Mouse (Mus musculus) megakaryocyte, embryonic 14.5 days (primary cell): ENCODE measurements around the gene Jakmip3. TPM values are rescaled to one million over a fixed set of nuclear protein-coding genes. Genes with fewer than 3 reads are reported as not detected.

Experiments
- H3K27me3 ChIP-seq: replicated peaks from 2 replicates; pipeline ENCODE3; 2012; ENCODE audit warnings: inconsistent platforms
- H3K36me3 ChIP-seq: replicated peaks from 2 replicates; pipeline ENCODE3; 2012; ENCODE audit warnings: low read length, inconsistent platforms, mixed read lengths
- H3K4me1 ChIP-seq: 2 replicates; pipeline ENCODE4 v1.6.1; 2012; ENCODE audit warnings: inconsistent platforms
- H3K4me3 ChIP-seq: replicated peaks from 2 replicates; pipeline ENCODE3; 2012; ENCODE audit warnings: moderate library complexity, mild to moderate bottlenecking, inconsistent platforms
- H3K9me3 ChIP-seq: 2 replicates; pipeline ENCODE4 v1.6.1; 2012; ENCODE audit warnings: inconsistent platforms
- FLI1 ChIP-seq: IDR thresholded peaks from 2 replicates; pipeline ENCODE4 v1.6.1; 2012; ENCODE audit warnings: low read length, inconsistent platforms, mixed read lengths
- GATA1 ChIP-seq: IDR thresholded peaks from 3 replicates; pipeline ENCODE4 v1.6.1; 2012; ENCODE audit warnings: mixed read lengths, low read length, inconsistent platforms, borderline replicate concordance
- polyA plus RNA-seq: library from polyadenylated mRNA; stranded (reverse); fragments of >175 nt; gene quantifications from 2 replicates; pipeline ENCODE4 v1.2.3, GENCODE M21; 2012; ENCODE audit warnings: low replicate concordance; ENCODE audit not compliant: insufficient read depth

Gene Jakmip3
- polyA plus RNA-seq, 1 experiment: not detected

DNA sequence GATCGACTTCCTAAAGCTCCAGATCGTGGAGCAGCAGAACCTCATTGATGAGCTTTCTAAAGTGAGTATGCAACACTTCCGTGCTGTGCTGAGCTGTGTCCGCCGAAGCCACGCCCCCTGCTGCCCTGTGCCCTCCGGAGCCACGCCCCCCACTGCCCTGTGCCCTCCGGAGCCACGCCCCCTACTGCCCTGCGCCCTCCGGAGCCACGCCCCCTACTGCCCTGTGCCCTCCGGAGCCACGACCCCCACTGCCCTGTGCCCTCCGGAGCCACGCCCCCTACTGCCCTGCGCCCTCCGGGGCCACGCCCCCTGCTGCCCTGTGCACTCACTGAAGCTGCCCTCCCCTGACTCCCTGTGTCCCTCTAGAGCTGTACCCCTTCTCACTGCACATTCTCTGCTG, 80.4 kb downstream of the Jakmip3 start:
- Histone ChIP-seq H3K9me3 (no peaks in the 10 kb centered on the region), H3K36me3 (no peaks in the 10 kb centered on the region), H3K4me1 (peaks cover 9% of the 10 kb centered on the region; the same call in 1 of the 2 replicates), H3K4me3 (peak overlapping the region; percentile 82), H3K27me3 (peaks cover 81% of the 10 kb centered on the region)
- TF ChIP-seq GATA1: no peak
- TF ChIP-seq FLI1: no peak

DNA sequence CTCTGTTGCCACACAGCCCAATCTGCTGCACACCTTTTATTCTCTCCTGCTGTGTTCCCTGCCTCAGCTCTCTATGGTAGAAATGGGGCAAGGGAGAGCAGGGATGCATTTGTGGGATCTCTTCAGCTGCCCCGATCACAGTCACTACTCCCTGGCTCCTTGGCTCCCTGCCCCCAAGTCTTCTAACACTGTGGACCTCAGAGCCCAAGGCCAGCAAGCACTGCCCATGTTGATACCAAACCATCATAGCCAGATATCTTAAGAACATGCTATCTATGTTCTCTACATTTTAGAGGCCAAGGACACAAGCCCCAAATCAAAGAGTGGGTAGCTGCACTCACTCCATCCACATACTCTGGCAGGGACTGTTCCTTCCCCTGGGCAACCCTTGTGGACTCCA, 80.8 kb downstream of the Jakmip3 start:
- Histone ChIP-seq H3K9me3 (no peaks in the 10 kb centered on the region), H3K4me1 (peaks cover 9% of the 10 kb centered on the region; the same call in 1 of the 2 replicates), H3K36me3 (no peaks in the 10 kb centered on the region), H3K4me3 (peak overlapping the region; percentile 82), H3K27me3 (peaks cover 81% of the 10 kb centered on the region)
- TF ChIP-seq FLI1: no peak

DNA sequence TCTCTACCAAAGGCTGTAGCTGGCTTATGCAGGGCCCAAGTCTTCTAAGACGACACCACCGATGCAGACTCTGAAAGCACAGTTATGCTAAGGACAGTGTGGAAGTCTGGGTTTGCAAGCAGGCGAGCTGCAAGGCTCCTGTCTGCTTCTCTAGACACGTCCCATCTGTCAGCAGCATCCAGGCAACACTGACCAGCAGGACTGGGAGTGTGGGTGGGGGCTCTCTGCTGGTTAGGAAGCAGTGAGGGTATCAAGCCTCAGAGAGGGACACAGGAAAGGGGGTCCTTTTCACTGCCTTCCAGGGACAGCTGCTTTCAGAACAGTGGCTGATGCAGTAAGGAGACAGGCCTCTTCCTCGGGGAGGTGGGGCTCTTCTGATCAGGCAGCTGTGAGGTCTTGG, 86.6 kb downstream of the Jakmip3 start:
- TF ChIP-seq GATA1 (no peak), FLI1 (no peak)
- H3K36me3 ChIP-seq: no peaks in the 10 kb centered on the region
- H3K9me3 ChIP-seq: peaks cover 6% of the 10 kb centered on the region; the same call in 1 of the 2 replicates
- H3K4me3 ChIP-seq: no peak overlapping the region
- no peaks in the 10 kb centered on the region for H3K4me1 ChIP-seq
- H3K27me3 ChIP-seq: peaks cover 75% of the 10 kb centered on the region

DNA sequence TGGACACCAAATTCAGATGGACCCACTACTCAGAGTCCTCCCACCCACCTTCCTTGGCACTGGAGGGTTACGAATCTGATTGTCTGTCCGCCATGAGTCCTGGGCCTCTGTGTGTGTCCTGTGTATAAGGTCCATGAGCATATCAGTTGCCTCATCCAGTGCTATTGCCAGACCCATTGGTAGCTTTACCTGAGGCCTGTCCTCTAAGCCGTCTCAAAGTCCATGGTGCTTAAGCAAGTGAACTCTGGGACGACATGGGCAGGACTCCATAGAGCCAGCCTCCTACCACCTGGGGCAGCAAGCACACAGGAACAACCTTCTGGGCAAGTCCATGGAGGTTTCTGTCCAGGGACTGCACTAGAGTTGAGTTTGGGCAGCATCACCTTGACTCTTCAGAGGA, 90.7 kb downstream of the Jakmip3 start:
- no peak overlapping the region for H3K4me3 ChIP-seq
- no peaks in the 10 kb centered on the region for H3K36me3 ChIP-seq
- peaks cover 42% of the 10 kb centered on the region for H3K27me3 ChIP-seq
- no peak for TF ChIP-seq FLI1
- TF ChIP-seq GATA1: no peak
- H3K9me3 ChIP-seq: peaks cover 6% of the 10 kb centered on the region; the same call in 1 of the 2 replicates
- H3K4me1 ChIP-seq: no peaks in the 10 kb centered on the region

DNA sequence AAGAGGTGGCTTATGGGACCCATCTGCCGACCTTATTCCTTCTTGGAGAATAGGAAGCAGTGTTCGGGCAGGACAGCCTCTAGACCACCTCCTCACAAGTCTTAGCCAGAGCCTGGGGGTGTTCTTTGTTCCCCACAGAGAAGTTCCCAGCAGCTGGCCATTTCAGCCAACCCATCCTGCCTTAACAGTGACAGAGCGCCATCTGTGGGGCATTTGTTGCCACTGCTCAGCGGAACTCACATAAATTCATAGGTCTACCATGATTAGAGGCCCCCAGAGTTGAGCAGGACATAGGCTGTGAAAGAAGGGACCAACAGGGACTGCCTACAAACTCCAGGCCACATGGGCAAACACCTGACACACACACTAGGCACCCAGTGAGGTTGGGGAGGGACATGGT, 122.9 kb downstream of the Jakmip3 start:
- no peak overlapping the region for H3K4me3 ChIP-seq
- peaks cover 53% of the 10 kb centered on the region for H3K27me3 ChIP-seq
- H3K9me3 ChIP-seq: no peaks in the 10 kb centered on the region
- H3K36me3 ChIP-seq: no peaks in the 10 kb centered on the region
- H3K4me1 ChIP-seq: peaks cover 15% of the 10 kb centered on the region
- TF ChIP-seq GATA1 (no peak), FLI1 (no peak)

DNA sequence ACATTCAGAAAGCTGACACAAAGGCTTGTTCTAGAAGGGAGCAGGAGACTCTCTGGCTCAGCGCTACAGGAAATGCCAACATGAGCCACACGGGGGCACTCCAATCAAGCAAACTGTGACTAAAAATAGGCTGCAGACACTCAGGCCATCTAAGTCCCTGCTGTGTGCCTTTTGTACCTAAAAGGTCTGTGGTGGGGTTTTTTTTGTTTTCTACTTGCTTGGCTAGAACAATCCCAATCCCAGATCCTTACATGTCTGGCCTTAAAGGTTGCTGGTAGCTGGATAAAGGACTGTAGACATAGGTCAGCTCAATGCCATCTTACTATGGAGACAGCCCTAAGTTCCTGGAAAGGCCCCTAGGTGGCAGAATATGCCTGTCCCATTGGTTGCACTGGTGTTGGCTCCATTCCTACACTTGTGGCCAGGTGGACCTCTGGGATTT, 127.7 kb downstream of the Jakmip3 start:
- no peaks in the 10 kb centered on the region for H3K9me3 ChIP-seq
- H3K27me3 ChIP-seq: peaks cover 70% of the 10 kb centered on the region
- peaks cover 15% of the 10 kb centered on the region for H3K4me1 ChIP-seq
- TF ChIP-seq FLI1 (no peak), GATA1 (no peak)
- H3K36me3 ChIP-seq: no peaks in the 10 kb centered on the region
- H3K4me3 ChIP-seq: no peak overlapping the region

DNA sequence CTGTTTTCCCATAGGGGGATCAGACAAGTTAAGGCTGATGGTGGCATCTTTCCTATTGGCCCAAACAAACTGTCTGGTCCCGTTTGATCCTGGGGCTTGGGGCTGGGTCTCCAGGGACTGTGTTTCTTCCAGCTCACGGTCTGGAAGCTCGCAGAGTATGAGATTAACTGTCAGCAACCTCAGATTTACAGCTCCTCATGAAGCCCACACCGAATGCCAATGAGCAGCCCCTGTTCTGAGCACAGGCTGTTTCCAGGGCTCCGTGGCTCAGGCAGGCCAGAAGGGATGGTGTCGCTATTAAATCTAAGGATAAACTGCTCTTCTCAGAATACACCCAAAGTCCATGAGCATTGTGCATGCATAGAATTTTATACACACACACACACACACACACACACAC, 133.7 kb downstream of the Jakmip3 start:
- H3K4me3 ChIP-seq: no peak overlapping the region
- peaks cover 73% of the 10 kb centered on the region for H3K27me3 ChIP-seq
- H3K9me3 ChIP-seq: no peaks in the 10 kb centered on the region
- H3K36me3 ChIP-seq: no peaks in the 10 kb centered on the region
- no peak for TF ChIP-seq GATA1
- no peak for TF ChIP-seq FLI1
- H3K4me1 ChIP-seq: no peaks in the 10 kb centered on the region

DNA sequence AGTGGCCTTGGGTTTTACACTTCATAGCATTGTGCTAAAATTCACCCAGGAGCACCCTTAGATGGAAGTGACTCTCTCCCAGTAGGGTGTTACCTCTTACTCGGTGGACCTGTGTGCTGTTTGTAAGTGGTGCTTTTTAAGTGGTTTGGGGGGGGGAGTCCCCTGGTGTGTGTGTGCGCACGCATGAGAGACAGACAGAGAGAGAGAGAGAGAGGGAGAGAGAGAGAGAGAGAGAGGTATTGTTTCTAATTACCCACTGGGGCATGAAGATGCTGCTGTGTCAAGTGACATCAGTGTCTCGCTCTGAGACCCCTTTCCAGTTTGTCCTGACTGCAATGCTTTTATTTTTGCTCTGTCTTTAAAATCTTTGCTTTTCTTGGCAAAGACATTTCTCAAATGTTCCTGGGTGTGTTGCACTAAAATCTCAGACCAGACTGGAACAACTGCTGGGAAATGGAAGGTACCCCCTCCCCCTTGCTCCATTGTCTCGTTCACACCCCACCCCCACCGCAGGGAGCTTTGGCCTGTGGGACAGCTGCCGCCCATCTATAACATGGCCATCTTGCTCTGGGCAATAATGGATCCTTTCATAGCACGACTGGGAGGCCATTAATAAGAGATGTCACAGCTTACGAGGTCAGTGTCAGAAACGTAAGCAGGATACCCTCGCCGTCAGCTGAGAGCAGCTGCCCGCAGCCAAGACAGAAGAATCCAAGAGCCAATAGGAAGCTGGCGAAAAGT, 134.7 kb downstream of the Jakmip3 start:
- H3K4me3 ChIP-seq: no peak overlapping the region
- no peaks in the 10 kb centered on the region for H3K4me1 ChIP-seq
- no peaks in the 10 kb centered on the region for H3K9me3 ChIP-seq
- H3K27me3 ChIP-seq: peaks cover 75% of the 10 kb centered on the region
- TF ChIP-seq FLI1 (no peak), GATA1 (no peak)
- H3K36me3 ChIP-seq: no peaks in the 10 kb centered on the region

DNA sequence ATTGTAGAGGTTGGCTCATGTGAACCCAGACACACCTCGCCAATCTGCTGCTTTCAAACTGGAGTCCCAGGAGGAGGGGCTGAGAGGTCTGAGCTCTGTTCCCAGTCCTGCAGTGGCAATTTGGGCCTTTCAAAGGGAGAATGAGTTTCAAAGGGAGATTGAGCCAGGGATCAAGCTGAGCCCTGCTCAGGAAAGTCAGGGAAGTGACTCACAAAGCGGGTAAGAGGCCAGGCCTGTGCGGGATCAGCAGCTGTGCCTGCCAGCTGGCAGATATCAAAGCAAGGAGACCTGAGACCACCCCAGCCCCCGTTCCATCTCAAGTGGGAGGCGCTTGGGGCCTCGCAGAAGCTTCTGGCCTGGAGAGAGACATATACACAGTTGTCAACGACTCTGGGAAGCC, 136.8 kb downstream of the Jakmip3 start:
- H3K36me3 ChIP-seq: no peaks in the 10 kb centered on the region
- H3K9me3 ChIP-seq: peaks cover 5% of the 10 kb centered on the region; the same call in 1 of the 2 replicates
- H3K4me3 ChIP-seq: no peak overlapping the region
- peaks cover 67% of the 10 kb centered on the region for H3K27me3 ChIP-seq
- no peak for TF ChIP-seq GATA1
- TF ChIP-seq FLI1: no peak
- H3K4me1 ChIP-seq: no peaks in the 10 kb centered on the region

DNA sequence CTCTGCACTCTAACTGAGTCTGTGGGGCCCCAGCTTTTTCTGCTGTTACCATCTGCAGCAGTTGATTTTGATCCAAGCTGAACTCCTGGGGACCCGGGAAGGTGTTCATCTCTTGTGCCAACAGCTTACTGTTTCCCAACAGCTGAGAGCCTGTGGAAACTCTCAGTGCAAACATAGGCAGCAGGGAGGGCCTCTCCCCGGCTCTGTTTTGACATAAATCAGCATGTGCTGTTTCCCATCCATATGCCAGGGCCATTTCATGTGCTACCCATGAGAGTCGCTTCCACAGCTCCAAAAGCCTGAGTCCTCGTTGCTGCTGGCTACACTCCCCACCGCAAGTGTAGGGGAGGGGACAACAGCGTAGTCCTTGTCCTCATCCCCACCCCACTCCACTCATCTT, 137.7 kb downstream of the Jakmip3 start:
- Histone ChIP-seq H3K4me3 (no peak overlapping the region), H3K9me3 (peaks cover 5% of the 10 kb centered on the region; the same call in 1 of the 2 replicates), H3K36me3 (no peaks in the 10 kb centered on the region), H3K27me3 (peaks cover 70% of the 10 kb centered on the region), H3K4me1 (no peaks in the 10 kb centered on the region)
- TF ChIP-seq GATA1 (no peak), FLI1 (no peak)

DNA sequence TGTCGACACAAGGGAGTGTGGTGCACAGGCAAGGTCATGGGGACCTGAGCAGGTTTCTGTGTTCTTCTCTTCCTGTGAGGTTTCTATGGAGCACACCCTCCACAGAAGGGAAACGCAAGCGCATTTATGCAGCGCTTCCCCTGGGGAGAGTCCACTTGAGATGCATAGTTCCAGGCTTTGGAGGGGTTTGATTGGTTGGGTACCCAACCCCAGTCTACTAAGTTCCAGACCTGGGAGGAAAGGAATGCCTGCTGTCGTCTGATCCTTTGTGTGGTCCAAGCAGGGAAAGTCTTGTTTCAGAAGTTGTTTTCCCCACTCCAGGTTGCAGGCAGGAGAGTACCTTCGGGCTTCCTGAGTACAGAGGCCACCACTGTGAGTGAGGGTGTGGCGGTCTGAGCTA, 138.6 kb downstream of the Jakmip3 start:
- Histone ChIP-seq H3K4me1 (no peaks in the 10 kb centered on the region), H3K36me3 (no peaks in the 10 kb centered on the region), H3K4me3 (no peak overlapping the region), H3K27me3 (peaks cover 67% of the 10 kb centered on the region), H3K9me3 (peaks cover 5% of the 10 kb centered on the region; the same call in 1 of the 2 replicates)
- no peak for TF ChIP-seq FLI1
- TF ChIP-seq GATA1: no peak
